Mouse (Mus musculus) cortical plate, adult 2 months (tissue): Measurements from ENCODE around the gene Traf3ip1.

Experiments
- CTCF ChIP-seq: fragments of 200-500 bp; IDR thresholded peaks from 2 replicates; pipeline ENCODE4 v1.5.1; 2011; ENCODE audit warnings: mild to moderate bottlenecking, control low read depth, low read length; ENCODE audit not compliant: insufficient read depth; ENCODE audit errors: extremely low read depth
- POLR2A ChIP-seq: fragments of 200-500 bp; IDR thresholded peaks from 2 replicates; pipeline ENCODE4 v1.6.1; 2011; ENCODE audit warnings: mild to moderate bottlenecking, low read length, control low read depth; ENCODE audit not compliant: insufficient read depth; ENCODE audit errors: extremely low read depth

GRCm38 (mm10) chr1:91464436-91464835 lies 30.0 kb upstream of the Traf3ip1 start:
- TF ChIP-seq CTCF (no peak), POLR2A (no peak)
